Mouse (Mus musculus) spleen, postnatal 36 days (tissue): ENCODE measurements at regions not wholly inside any gene's neighbourhood (a gene's known extent, or its start where the extent isn't known, plus 50 kb on each side); places are given as distances from the start of the nearest gene placed in this dataset.
A peak's percentile ranks its signal among the peaks of the same experiment; 100 is the strongest.

Source experiments
- DNase-seq, 2 experiments: peaks; one replicate each; pipeline ENCODE4 v3.0.0; 2022; ENCODE audit warnings: low spot score in 2 of 2, mixed read lengths in 1 of 2

DNA sequence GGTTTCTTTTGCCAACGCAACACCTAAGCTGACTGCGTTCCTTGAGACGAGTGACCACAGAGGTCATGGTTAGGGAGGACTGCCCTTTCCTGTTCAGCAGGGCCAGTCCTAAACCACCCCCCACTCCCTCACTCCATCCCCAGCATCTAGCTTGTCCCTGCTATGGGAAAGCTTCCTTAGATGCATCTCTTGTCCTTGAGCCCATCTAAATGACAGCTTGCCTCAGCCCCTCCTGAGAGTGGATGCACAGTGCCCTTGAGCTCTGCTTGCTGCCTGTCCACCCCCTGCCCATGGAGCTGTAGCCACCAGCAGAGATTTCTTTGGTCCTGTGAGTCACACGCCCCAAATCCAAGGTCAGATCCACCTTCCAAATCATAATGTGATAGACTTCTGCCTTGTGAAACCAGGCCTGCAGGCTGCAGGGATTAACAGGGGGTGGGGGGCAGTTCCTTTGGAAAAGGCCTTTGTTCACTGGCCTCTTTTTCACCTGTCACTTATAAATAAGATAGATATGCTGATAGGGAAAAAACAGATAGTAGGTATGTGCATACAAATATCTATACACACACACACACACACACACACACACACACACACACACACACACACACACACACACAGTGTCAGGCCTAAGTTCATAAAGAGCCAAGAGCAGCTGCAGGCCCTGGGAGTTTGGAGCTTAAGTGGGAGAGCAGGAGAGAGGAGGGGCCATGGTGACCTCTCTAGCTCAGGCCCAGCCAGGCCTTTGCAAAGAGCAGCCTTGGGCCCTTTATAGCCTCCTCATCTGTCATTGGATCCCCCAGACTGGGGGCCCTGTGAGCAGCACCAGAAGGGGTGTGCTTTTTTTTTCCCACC lies 56.4 kb upstream of the Adra2c start:
- no peak for DNase-seq

DNA sequence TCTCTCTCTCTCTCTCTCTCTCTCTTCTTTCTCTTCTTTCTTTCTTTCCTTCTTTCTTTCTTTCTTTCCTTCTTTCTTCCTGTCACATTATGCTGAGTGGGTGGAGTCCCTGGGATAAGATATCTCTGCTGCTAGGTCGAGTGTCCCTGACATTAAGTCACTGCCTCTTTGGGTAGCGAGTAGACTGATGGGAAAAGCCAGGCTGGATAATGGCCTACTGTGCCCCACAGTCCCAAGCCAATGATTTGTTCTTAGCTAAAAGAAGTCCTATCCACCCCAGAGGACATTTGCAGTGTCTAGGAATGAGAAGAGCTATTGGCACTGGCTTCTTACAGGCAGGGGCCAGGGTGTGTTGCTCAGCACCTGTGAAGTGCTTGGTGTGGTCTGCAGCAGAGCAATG lies 61.8 kb upstream of the Adra2c start:
- DNase-seq = no peak

GRCm38 (mm10) chr5:35215480-35216195 lies 62.5 kb upstream of the Adra2c start:
- no peak for DNase-seq

DNA sequence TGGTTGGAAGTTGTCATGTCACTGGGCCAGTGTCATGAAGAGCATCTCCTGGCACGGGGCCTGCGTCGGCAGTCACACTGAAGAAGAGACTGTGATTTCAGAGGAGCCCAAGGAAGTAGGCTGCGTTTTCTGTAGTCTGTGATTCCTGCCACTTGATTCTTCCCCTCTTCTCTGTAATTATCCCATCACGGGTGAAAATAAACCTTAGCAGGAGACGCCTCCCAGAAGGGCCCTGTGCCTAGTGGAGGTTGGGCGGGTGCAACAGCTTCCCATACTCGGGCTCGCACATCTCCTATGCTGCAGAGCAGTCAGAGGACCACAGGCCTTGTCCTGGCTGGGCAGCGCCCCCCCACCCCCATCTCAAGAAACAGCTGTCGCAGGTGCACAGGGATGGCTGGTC lies 63.1 kb upstream of the Adra2c start:
- no peak for DNase-seq

DNA sequence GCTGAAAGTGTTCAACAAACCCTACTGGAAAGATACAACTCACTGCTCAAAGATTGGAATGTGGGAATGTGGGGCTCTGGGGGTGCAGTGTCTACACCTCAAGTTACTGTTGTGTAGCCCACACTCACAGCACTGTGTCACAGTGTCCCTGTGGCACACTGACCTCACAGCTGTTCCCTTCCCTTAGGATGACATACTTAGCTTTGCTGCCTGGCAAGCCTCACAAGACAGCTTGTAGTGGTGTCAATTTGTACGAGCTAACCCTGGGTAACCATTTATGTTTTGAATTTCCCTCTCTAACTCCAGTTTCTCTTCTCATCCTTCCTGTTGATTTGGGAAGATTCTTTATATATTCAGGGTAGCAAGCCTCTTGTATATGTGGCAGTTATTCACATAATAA lies 68.8 kb upstream of the Adra2c start:
- no peak for DNase-seq

DNA sequence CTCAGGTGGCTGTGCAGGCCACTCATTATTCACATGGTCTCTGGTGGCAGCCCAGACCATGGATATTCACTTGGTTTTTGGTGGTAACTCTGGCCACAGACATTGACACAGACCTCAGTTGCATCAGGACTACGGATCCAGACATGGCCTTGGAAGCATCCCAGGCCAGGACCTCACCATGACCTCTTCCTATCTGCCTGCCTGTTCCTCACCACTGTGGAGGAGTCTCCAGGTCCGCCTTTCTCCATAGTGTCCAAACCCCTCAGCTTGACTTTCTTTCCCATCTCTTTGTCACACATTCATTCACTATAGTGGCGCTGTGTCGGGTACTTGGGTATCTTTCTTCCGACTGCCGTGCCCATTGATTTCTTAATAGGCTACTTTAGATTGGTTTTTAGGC lies 74.1 kb upstream of the Adra2c start:
- DNase-seq = no peak

GRCm38 (mm10) chr5:35198468-35198867 lies 79.7 kb upstream of the Adra2c start:
- no peak for DNase-seq

DNA sequence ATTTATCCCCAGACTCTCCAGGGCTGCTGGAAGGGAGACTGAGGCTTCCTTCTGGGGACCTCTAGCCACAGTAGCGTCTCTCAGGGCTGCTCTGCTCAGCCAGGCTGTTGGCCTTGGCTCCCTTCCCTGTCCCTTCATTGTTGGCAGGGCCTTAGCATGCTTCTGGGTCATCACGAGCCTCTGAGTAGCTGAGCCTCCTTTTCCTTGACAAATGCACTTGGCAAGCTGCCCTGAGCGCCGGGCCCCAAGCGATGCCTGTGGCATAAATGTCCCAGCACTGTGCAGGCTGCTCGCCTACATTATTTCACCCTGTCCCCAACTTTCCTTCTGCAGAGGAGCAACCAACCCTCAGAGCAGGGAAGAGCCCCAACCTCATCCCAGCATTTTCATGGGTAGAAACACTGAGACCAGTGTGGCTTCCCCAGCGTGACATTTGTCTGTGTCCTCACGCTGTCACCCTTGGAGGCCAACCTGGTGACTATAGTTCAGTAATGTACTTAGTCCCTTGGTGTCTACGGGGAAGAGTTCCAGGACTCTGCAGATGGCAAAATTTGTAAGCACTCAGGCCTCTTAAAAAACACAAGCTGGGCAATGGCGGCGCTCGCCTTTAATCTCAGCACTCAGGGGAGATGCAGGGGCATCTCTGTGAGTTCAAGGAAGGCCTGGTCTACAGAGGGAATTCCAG lies 83.7 kb upstream of the Lrpap1 start:
- peak; percentile 6 to 24 for DNase-seq

- DNase-seq = no peak
Measured at GRCm38 (mm10) chr5:35185826-35186225, 80.3 kb upstream of the Lrpap1 start.

DNA sequence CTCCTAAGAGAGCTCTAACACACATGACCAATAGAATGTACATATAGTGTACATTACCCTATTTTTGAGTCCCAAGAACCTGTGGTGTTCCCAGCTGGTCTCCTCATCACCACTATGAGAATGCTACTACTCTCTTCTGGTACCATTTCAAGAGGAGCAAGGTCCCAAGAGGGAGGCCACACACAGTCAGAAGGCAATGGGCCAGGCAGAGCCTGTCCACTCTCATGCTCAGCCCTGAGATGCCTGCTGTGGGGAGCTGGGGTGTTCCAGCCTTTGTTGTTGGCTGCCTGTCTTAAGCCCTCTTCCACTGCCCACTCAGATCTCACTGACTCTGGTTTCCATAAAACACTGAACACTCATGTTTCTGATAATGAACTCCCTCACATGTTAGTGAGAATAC lies 79.7 kb upstream of the Lrpap1 start:
- DNase-seq = no peak

DNA sequence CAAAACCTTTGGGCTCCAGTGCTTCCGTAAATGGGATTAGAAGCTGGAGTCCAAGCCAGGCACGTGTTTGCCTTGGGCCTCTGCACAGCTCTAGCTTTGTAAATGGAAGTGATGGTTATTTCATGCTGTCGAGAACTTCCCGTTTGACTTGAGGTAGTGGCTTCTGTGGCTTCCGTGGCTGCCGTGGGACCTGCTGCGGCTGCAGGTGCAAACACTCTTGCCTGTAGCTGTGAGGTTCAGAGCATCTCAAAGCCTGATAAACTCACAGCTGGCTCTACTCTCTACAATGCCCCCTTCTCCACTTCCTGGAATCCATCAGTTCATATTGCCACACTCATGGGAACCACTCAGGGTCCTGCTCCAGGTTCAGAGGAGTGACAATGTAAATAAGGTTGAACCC lies 77.9 kb upstream of the Lrpap1 start:
- no peak for DNase-seq

DNA sequence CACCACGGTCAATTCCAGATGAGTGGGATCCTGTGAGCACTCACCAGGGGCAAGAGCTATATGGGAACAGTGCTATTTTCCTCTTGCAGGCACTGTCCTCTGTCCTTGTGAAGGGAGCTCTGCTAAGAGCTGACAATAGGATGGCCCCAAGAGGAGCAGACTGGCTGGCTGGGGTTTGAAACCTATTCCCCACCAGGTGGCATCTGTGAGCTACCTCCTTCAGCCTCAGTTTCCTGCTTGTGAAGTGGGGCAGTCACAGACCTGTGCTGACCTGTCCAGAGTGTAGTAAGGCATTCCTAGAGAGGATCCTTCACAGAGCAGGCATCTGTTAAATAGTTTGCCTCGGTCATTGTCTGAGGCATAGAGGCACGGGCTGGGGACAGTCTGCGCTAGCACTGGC lies 71.8 kb upstream of the Lrpap1 start:
- DNase-seq = no peak

GRCm38 (mm10) chr5:35176112-35176848 lies 70.7 kb upstream of the Lrpap1 start:
- DNase-seq = no peak

DNA sequence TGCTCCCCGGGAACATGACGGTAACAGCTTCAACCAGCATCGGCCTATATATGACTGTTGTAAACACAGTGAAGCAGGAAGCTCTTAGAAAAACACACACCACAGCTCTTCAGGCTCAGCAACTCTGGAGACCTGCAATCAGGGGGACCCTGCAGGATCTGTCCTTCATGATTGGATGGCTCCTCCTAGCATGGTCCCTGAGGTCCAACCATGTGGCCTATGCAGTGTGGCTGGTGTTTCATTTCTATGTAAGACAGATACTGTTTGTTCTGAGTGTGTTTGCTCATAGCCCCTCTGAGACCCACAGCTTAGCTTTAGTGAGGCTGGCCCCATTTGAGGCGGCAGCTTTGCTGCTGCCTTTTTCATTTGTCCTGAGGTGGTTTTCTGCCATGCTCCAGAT lies 68.8 kb upstream of the Lrpap1 start:
- DNase-seq = no peak

GRCm38 (mm10) chr5:35171336-35171735 lies 65.8 kb upstream of the Lrpap1 start:
- DNase-seq = no peak

DNA sequence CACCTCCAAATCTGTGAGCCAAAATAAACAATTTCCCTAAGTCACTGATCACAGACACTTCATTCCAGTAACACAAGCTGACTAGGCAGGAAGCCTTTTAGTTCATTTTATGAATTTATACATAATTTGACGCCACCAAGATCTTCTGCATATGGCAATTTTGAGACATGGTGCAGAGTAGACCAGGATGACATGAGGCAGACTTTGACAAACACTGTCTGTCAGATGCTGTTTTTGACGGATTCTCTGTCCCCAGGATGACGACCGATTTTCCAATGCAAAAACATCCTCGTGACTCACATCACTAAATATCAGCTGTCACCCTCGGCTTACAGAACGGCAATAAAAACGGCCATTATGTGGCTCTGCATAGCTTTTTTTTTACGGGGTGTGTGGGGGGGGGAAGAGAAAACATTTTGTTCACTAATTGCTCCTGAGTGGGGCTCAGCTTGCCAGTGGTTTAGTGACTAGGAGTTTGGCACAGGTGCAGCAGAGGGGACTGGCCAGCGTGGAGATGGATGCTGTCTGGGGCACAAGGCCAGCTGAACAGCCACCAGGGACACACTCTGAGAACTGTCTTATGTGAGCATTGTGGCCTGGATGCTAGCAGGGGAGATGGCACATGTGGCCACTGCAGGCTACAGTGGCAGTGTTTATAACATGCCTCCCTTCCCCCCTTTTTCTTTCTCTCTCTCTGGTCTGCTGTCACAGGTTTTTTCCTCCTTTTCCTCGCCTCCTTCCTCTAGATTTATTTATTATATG lies 65.0 kb upstream of the Lrpap1 start:
- no peak for DNase-seq

GRCm38 (mm10) chr5:35169614-35170293 lies 64.2 kb upstream of the Lrpap1 start:
- DNase-seq = no peak

- DNase-seq = no peak
Measured at GRCm38 (mm10) chr5:35168853-35169252, 63.3 kb upstream of the Lrpap1 start.

- DNase-seq = no peak
Measured at GRCm38 (mm10) chr5:35168369-35168768, 62.8 kb upstream of the Lrpap1 start.

- DNase-seq = no peak
Measured at GRCm38 (mm10) chr5:35165993-35166392, 60.4 kb upstream of the Lrpap1 start.

- no peak for DNase-seq
Measured at GRCm38 (mm10) chr5:35165459-35165858, 59.9 kb upstream of the Lrpap1 start.
